Mouse (Mus musculus) gastrocnemius, postnatal 10 days (tissue): ENCODE results near the gene Setd4. TPM values are rescaled to one million over a fixed set of nuclear protein-coding genes. Genes with fewer than 3 reads are reported as not detected.
"Not testable (repeated sequence)": the region's sequence is repeated elsewhere in the genome, so short reads cannot be mapped to it uniquely, and the experiment has no call there.

Source experiments
- DNase-seq: peaks from one replicate; pipeline ENCODE4 v3.0.0; 2021; ENCODE audit warnings: mixed read lengths
- long read RNA-seq, 2 experiments: library from polyadenylated mRNA; stranded (forward); transcript quantifications; one replicate each; pipeline ENCODE4 v2.0.0; 2021
- total RNA-seq, 2 experiments: library from RNA; stranded (reverse); gene quantifications; 2 replicates each; pipeline ENCODE4 v1.2.3; 2021

Gene Setd4
- total RNA-seq = 1 to 10 TPM; 1.7 to 3.2 TPM
- long read RNA-seq, experiment 1, partial matches to known transcripts = 0 of 1 reads
- long read RNA-seq, experiment 1, other reads (novel, unspliced or antisense) = 1 of 1 reads
- long read RNA-seq, experiment 2, partial matches to known transcripts = 0 of 3 reads
- long read RNA-seq, experiment 2, other reads (novel, unspliced or antisense) = 3 of 3 reads

DNA sequence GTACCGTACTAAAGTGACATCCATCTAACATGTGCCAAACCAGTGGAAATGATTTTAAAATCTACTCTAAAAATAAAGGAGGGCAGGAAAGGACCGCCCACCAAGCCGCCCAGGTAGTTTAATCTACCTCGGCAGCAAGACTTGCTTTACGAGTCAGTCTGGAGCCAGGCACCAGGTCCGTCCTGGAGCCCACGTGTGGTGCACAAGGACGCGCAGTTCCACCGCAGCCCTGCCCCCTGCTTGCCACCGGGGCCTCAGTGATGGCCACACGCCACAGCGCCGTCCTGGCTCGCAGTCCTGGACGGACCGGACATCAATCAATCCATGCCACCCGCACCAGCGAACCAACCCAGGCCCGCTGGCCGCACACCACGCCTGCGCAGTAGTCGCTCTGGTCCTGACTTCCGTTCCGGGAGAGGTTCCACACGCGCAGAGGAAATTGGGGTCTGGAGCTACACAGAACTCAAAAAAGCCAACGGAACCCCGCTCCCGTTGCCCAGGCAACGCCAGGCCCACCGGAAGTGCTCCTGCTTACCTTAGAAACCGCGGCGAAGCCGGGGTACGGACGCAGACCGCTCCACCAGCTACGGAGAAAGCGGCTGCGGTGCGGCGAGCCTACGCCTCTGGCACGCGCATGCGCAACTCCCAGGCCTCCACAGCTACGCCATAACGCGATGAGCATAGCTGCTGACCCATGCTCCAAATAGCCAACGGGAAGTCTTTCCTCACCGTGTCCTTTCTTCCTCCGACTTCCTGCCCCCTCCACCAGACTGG, at the start of gene Setd4:
Gene Setd4 (minus strand): TSS at position 625 of the 774 bp plus-strand sequence.
- peak; percentile 94 for DNase-seq

DNA sequence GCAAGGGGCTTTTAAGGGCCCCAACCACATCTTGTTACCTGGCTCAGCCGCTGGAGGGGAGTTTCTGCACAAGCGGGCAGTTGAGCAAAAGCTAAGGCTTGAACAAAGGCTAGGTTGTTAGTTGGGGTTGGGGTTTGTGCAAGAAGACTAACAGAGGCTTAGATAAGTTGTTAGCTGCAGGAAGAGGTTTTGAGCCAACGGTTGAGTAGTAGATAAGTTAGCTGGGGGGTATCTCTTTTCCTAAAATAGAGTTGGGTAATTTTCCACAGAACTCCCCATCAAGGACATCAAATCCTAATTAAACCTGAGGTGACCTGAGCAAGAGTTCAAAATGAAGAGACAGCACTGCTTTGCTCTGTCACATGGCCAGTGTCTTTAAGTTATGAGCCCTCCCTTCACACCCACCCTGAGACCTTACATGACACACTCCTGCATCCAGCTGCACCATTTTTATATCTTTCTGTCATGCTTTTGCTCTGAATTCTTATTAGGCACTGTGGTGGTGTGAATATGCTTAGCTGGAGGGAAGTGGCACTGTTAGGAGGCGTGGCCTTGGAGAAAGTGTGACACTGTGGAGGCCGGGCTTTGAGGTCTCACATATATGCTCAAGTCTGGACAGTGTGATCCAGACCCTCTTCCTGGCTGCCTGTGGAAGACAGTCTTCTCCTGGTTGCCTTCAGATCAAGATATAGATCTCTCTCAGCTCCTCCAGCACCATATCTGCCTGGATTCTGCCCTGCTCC, 44.7 kb upstream of the Setd4 start:
- no peak for DNase-seq

DNA sequence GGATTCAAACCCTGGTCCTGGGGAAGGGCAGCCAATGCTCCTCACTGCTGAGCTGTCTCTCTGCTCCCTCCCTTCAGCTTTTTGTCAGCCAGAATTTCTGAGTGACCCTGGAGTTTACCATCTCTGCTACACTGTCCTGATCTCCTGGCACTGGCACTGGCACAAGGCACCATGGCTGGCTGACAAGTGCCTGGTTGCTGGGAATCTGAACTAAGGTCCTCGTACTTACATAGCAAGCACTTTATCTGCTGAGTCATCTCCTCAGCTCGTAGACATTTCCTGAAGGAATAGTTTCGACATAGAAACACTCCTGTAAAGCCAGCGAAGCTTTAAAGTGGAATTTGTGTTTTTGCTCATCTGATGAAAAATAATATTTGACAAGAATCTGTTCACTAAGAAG, 40.1 kb upstream of the Setd4 start:
- no peak for DNase-seq

DNA sequence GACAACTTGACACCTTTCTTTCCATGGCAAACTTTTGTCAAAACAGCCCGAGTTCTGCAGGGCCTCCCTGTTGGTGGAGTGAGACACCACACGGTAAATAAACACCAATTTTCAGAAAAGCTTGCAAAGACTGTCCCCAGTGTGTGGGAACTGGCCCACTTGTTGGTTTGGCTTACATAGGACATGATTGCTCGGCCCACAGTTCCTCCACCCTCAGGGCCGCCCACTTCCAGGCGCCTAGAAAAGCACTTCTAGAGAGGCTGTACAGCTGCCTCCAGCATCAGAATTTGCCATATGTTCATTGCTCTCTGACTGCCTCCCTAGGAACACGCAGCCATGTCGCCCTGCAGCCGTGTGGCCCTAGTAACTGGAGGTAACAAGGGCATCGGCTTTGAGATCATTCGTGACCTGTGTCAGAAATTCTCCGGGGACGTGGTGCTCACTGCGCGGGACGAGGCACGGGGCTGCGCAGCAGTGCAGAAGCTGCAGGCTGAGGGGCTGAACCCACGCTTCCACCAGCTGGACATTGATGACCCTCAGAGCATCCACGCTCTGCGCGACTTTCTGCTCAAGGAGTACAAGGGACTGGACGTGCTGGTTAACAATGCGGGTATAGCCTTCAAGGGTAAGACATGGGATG, 24.0 kb upstream of the Setd4 start, which contains the start of gene Gm5678:
Gene Gm5678 (plus strand): TSS at position 337 of the 640 bp plus-strand sequence.
- no peak for DNase-seq

- peak; percentile 40 for DNase-seq
Observed at GRCm38 (mm10) chr16:93626745-93627144, 22.9 kb upstream of the Setd4 start.

GRCm38 (mm10) chr16:93624671-93625070, 20.8 kb upstream of the Setd4 start:
- DNase-seq = no peak

DNA sequence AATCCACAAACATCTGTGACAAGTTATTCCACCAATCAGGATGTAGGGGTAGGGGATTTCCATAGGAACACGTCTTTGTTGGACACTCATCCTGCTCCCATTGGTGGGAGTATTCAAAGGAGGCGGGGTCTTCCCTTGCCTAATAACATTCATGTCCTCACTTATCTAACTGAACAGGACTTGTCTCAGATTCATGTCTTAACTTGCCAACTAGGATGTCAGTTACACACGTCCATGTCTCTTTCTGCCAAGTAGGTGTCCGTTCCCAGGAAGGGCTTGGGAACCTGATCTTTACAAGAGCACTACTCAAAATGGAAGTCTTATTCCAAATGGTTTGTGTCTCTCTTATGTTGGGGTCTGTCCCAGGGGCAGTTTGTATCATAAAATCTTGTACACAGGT, 19.9 kb upstream of the Setd4 start:
- DNase-seq = not testable (repeated sequence)

DNA sequence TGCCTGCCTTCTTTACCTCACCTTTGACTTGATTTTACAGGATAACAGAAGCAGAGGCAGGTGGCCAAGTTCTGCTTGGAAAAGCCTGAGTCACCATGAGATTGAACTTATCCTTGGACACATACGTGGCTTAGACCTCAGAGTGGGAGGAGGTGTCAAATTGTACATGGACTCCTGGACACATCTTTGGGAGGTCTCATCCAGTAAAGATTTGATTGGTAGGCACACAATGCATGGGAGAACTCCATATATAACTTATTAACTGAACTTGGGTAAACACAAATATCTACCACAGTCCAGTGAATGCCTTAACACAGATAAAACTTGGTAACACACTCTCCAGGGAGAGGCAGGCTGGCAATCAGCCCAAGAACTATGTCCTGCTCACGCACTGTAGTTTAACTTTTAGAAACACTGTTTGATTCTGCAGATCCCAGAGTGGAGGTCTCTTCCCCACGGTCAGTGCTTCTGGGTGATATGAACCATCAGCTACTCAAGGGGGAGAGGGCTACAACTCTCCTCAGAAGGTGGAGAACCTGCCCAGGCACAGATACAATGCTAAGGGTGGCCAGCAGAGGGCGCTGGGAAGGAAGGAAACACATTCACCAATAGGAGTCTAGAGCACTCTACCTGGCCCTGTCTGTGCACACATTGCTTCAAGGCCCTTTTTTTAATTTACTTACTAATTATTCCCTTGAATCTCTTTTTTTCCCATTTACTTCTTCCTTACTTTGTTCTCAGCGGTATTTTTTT, 11.4 kb upstream of the Setd4 start:
- peak; percentile 76 for DNase-seq

DNA sequence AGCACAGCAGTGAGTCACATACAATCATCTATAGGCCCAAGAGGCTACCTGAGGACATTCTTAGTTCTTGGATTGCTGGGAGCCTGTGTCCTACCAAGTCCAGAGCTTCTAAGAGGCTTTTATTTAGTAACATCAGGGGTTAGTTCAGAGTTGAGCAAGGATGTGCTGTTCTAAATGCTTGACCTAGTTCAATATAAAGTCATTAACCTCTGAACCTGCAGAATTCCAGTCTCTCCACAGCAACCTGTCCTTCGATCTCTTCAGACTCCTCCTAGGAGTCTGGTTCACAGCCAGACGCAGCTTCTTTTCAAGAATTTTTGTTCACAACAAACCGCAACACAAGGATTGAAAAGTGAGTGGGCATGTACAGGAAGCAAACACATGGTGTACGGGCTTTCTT, 7.1 kb upstream of the Setd4 start:
- DNase-seq = no peak

- DNase-seq = no peak
Observed at GRCm38 (mm10) chr16:93609796-93610195, 5.9 kb upstream of the Setd4 start.

DNA sequence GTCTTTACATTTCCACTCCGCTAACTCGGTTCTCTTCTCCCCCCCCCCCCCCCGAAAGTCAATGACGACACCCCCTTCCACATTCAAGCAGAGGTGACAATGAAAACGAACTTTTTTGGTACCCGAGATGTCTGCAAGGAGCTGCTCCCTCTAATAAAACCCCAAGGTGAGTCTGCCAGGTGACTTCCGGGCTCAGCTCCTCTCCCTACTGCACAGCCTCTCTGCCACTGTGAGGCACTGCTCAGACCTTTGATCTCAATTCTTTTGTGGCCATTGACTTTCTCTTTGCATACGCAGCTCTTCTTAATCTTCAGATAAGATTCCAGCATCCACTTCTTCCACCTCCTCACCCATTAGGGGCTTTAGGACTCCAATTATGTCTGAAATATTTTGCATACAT, 4.9 kb upstream of the Setd4 start:
- no peak for DNase-seq

- DNase-seq = peak; percentile 82
Observed at GRCm38 (mm10) chr16:93607669-93608101, 3.8 kb upstream of the Setd4 start.

GRCm38 (mm10) chr16:93606146-93606545, 2.3 kb upstream of the Setd4 start:
- no peak for DNase-seq

DNA sequence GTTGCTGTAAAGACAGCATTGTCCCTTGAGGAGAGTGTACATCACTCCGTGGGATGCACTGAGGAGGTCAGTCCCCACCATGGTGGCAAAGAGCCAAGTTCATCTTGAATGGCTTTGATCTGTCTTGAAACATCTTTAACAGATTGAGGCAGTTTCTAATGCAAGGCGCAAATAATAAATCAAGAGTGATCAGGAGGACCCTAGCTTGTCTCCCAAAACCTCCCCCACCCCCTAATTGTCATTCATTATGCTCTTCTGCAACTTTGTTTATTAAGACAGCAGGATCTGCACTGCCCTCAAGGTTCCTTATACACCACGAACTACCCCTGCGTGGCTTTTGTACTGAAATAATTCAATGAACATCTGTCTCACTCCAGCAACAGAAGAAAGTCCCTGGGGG, 1.7 kb upstream of the Setd4 start, which contains the start of gene Cbr1:
Gene Cbr1 (plus strand): TSS at position 301 of the 400 bp plus-strand sequence.
- no peak for DNase-seq

GRCm38 (mm10) chr16:93604481-93604969, 662 bp upstream of the Setd4 start:
- no peak for DNase-seq

DNA sequence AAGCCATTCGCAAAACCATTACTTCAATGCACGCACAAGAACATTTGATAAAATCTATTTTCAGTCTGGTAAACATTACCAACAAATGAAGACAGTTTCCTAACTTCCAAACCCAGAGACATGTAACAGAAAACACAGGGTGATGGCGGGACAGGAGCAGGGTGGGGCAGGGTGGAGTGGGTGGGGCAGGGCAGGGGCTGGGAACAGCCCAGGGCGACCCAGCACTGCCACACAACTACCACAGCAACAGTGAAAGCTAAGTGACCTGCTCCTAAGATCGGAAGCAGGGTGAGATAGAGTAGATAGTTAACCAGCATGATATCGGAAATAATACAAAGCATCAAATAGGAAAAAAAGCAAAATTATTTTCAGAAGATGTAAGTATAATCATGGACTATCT, 4.4 kb downstream of the Setd4 start:
- DNase-seq = no peak

DNA sequence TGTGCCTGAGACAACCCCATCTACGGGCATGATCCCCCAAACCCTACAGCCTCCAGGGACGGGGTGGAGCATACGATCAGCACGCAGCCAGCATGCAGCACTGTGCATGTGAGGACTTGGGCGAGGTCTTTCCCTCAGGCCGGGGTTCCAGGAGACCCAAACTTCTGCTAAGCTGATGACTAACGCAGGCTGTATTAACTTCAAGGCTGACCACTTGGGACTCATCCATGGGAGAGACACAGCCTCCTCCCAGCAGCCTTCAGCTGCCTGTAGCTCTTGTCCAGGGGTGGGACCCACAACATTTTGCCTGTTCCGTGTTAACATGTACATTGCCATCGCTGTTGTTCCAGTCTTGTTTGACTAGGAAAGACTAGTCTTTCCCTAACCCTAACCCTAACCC, 6.3 kb downstream of the Setd4 start:
- no peak for DNase-seq

GRCm38 (mm10) chr16:93596807-93597206, 7.1 kb downstream of the Setd4 start:
- DNase-seq = no peak

GRCm38 (mm10) chr16:93595766-93596165, 8.1 kb downstream of the Setd4 start:
- no peak for DNase-seq

GRCm38 (mm10) chr16:93594448-93594847, 9.4 kb downstream of the Setd4 start:
- no peak for DNase-seq

DNA sequence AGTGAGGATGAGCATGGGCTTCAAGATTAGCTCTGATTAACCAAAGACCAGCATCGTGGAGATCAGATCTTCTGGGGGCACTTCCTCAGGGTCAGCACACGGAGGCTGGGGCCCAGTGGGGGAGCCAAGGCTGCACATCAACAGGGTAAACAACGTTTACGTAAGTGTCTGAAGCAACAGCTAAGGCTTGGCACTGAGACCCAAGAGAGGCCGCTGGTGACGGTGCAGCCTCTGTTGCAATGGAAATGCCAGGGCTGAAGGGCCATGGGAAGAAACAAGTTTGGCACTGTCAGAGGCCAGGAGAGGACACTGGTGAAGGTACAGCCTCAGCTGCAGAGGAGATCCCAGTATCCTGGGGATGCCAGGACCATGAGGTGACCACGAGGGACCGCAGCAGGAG, 10.5 kb downstream of the Setd4 start:
- DNase-seq = no peak

GRCm38 (mm10) chr16:93592711-93593110, 11.2 kb downstream of the Setd4 start:
- DNase-seq = no peak
